Mouse (Mus musculus) inflammation-experienced regulatory T-cells, adult 6 months (primary cell): ENCODE measurements around the gene Hoxb6. TPM values are rescaled to one million over a fixed set of nuclear protein-coding genes. Genes with fewer than 3 reads are reported as not detected.

Experiments
- ATAC-seq: one replicate; pipeline ENCODE4 v1.8.0; 2017
- polyA plus RNA-seq, 3 experiments: library from polyadenylated mRNA; unstranded; fragments of 100-300 nt; shearing (Covaris generic); gene quantifications; one replicate each; pipeline ENCODE4 v1.2.1; 2017

Hoxb6 gene
- polyA plus RNA-seq, 3 experiments from 2014 or later: not detected

DNA sequence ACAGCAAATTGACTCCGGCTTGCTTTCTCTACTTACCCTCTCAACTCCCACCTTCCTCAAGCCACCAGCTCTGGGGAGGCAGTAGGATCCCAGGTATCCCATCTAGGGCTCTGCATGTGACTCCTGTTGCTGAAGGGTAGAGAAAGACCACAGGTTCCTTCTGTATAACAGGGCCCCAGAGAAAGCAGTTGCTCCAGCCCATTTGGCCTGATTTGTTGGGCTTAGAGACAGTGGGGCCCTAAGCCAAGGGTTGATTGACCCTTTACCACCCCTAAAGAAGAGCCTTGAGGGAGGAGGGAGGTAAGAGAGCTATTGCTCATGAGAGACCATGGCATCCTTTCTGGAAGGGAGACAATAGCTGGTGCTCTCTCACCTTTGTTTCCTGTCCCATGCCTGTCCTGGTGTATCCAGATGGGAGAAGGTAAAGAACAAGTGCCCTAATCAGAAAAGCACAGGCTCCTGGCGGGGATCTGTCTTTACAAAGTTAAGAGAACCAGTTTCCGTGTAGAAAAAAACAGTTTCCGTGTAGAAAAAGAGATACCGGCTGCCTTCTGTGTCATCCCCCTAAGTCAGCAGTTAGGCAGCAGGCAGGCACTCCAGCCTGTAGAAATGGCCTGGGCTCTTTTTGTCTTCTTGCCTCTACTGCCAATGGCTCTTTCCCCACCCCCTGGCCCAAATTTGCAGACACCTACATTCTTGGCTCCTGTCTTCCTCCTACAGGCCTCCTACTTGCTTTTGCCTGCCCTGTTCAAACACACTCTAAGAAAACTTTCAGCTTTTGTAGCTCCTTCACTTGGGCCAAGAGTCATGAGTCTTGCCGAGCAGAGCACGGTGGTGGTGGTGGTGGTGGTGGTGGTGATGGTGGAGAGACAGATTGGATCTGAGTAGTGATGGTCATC is 46.9 kb downstream of the Hoxb6 start:
- no peak for ATAC-seq

DNA sequence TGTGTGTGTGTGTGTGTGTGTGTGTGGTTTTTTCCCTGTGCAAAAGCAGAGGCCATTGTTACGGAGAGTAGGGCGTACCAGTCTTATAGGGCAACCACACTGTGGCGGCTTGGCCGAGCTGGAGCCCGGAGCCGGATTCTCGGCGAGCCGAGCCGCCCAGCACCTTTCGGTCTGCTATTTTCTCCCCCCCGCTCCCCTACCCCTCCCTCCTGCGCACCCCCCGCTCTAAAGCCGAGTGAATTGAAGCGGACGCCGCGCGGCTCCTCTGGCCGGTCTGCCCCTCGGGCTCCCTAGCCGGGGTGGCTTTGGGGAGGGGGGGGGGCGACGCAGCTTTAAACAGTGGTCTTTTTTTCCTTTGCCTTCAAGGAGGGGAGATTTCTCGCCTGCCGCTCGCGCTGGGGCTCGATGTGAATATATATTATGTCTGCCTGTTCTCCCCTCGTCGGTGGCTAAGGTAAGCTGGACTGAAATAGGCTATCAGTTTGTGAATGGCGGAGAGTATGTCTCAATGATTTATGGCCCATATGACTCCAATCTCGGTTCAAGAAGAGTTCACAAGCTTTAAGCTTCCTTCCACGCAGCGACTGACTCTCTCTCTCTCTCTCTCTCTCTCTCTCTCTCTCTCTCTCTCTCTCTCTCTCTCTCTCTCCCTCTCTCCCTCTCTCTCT is 48.6 kb downstream of the Hoxb6 start:
- no peak for ATAC-seq

DNA sequence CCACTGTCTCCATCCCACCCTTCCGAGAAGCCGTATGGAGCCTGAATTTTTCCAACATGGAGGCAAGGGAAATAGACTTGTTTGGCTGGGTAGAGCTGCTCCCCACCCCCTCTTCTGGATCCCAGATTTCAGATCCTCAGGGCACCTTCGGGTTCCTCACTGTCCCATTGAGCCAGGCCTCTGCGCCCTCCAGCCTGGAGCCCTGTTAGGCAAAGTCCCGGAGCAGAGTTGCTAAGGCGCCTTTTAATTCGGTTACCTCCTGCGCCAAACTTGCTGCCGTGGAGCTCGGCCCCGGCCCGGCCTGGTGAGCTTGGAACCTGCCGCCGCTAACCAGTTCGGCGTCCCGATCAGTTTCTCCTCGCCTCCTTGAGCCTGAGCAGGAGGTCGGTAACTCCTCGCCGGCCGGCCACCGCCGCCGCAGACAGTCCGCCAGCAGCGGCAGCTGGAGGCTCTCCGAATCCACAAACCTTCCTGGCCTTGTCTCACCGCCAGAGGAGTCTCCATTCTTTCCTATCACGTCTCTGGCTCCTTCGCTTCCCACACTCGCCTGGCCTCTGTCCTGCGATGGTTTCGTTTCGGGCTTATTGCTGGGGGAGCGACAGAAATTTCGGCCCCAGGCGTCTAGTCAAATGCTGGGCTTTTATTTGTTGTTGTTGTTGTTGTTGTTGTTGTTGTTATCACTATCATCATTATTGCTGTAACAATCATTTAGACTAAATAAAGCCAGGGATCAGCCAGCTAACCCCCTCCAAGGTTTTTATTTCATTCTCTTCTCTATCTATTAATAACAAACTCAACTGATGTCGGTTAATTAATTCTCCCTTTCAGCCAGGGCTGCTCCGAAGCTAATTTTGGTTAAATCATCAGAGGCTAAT is 49.7 kb downstream of the Hoxb6 start:
- no peak for ATAC-seq

DNA sequence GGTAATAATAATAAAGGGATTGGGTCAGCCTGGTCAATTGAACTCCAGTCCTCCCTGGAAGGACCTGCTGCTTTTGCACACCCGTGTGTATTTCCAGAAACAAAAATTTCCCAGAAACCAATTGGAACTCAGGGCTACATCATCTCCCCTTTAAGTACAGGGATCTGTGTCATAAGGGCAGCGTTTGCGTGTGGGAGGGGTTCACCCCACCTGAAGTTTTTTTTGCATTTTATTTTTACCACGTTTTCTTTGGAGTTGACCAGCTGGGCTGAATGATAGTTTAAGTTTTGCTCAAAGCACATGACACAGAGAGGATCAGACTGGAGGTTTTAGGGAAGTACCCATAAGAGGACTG is 50.3 kb downstream of the Hoxb6 start:
- no peak for ATAC-seq

DNA sequence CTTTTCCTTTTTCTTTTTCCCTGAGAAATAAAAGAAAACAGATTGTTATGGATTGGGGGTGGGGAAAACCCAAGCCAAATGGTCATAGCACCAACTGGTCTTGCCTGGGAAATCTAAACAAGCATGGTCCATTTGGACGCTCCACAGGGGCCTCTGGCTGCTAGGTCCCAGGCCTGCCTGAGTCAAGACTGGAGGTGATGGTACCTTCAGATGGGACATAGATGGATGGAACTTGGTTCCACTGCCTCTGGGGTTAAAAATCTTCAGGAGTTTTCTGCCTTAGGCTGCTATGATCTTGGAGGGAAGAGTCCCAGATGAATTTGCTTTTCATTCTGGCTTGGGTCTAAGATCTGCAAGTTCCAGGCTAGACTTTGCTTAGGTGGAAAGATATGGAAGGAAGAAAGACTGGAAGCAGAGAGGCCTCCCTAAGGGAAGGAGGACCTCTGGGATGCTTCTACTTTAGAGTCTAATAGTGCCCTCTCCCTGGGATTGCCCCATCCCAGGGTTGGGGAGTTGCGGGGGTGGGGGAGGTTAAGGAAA is 51.0 kb downstream of the Hoxb6 start:
- no peak for ATAC-seq

DNA sequence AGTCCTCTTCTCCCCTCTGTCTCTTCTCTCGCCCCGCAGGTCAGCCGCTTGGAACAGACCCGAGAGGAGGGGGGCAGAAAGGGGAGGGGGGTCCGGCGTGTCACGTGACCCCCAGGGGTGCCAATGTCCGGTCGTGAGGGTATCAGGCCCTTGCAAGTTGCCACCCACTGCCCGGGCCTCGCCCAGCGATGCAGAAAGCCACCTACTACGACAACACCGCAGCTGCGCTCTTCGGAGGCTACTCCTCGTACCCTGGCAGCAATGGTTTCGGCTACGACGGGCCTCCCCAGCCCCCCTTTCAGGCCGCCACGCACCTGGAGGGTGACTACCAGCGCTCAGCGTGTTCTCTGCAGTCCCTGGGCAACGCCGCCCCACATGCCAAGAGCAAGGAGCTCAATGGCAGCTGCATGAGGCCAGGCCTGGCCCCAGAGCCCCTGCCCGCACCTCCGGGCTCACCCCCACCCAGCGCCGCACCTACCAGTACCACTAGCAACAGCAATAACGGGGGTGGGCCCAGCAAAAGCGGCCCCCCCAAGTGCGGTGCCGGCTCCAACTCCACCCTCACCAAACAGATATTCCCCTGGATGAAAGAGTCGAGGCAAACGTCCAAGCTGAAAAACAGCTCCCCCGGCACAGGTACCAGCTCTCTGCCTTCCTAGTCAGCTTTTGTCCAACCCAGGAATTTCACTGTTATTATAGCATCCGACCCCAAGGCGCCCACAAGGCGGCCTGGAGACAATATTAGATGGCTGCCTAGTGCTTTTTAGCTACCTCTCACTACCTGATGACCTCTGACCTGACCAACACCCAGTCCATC is 52.0 kb downstream of the Hoxb6 start:
- ATAC-seq: no peak

DNA sequence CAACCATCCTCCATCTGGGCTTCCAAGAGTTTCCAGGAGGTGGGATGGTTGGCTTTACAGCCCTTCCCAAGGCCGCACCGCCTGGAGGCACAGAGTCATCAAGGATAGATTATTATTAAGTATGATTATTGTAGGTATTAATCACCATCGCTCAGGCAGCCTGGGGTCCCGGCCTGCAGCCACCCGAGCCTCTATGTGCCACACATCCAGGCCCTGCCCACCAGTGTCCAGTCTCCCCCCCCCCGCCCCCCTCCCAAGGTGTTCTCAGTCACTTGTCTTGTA is 52.5 kb downstream of the Hoxb6 start:
- no peak for ATAC-seq

DNA sequence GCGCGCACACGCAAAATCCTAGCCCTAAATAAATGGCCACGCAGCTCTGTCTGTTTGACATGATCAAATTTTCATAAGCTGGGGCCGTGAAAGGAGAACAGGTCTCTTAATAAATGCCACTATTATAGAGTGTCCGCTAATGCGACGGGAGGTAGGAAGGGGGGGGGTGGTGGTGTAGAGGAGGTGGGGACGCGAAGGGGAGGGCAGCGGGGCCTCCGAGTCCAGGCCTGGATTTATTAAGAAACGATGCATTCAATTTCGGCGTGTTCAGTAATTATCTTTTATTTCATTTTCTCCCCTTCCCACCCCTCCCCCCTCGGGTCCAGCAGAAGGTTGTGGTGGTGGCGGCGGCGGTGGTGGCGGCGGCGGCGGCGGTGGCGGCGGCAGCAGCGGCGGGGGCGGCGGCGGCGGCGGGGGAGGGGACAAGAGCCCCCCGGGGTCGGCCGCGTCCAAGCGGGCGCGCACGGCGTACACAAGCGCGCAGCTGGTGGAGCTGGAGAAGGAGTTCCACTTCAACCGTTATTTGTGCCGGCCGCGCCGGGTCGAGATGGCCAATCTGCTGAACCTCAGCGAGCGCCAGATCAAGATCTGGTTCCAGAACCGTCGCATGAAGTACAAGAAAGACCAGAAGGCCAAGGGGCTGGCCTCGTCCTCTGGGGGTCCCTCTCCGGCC is 53.1 kb downstream of the Hoxb6 start:
- no peak for ATAC-seq

DNA sequence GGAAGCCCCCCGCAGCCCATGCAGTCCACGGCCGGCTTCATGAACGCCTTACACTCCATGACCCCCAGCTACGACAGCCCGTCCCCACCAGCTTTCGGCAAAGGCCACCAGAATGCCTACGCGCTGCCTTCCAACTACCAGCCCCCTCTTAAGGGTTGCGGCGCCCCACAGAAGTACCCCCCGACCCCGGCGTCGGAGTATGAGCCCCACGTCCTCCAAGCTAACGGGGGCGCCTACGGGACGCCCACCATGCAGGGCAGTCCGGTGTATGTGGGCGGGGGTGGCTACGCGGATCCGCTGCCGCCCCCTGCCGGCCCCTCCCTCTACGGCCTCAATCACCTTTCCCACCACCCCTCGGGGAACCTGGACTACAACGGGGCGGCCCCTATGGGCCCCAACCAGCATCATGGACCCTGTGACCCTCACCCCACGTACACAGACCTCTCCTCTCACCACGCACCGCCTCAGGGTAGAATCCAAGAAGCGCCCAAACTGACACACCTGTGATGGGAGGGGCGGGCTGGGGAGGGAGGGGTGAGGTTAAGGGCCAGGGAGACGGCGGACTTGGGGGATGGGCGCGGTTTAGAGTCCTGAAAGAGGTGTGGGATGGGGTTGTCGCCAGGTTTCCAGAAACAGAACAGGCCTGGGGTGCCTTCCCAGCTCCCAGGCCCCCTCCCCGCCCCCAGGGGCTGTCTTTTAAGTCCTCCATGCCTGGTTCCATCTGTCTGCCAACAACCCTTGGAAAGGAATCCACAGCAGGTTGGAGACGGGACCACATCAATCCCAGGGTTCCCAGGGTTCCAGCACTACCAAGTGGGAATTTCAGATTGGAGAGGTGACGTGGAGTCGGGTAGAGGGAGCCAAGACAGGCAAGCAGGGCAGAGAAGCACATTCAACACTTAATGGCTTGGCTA is 53.9 kb downstream of the Hoxb6 start:
- ATAC-seq: no peak

DNA sequence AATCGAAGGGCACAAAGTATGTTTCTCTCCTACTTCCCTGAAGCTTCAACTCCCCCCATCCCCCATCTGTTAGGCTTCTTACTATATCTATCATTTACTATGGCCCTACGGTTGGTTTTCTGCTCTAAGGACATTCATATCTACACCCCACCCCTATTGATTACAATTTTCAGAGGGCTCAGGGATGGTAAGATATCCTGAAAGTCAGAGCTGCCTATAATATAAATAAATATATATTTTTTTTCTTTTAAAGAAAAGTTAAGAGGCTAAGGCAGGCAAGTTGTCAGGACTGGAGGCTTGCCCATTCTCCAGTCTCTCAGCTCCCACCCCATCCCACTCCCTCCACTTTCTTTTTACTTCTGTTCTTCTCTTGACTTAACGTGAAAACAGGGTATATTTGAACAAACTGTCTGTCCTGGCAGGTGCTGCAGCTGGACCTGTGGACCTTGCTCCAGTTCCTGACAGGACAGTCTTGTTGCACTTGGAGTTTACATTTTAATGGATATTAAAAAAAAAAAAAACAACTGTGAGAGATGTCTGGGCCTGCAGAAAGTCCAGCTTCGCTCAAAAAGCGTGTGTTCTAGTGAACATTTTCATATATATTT is 54.7 kb downstream of the Hoxb6 start:
- no peak for ATAC-seq

DNA sequence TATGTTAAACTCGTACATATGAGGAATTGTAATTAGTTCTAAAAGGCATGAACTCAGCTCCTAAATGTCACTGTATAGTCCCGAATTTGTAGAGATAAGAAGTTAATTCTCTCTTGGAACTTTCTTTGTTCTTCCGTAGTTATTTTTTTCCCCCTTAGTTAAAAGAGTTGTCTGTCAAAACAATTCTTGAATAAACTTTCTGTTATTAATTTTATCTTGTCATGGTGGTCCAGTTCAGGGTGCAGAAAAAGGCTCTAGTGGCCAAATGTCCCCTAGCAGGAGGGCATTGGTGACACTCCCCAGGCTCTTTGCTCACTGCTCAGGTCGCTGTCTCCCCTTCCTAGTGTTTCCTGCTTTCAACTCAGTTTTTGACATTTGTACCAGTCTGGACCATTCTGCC is 55.4 kb downstream of the Hoxb6 start:
- ATAC-seq: no peak

DNA sequence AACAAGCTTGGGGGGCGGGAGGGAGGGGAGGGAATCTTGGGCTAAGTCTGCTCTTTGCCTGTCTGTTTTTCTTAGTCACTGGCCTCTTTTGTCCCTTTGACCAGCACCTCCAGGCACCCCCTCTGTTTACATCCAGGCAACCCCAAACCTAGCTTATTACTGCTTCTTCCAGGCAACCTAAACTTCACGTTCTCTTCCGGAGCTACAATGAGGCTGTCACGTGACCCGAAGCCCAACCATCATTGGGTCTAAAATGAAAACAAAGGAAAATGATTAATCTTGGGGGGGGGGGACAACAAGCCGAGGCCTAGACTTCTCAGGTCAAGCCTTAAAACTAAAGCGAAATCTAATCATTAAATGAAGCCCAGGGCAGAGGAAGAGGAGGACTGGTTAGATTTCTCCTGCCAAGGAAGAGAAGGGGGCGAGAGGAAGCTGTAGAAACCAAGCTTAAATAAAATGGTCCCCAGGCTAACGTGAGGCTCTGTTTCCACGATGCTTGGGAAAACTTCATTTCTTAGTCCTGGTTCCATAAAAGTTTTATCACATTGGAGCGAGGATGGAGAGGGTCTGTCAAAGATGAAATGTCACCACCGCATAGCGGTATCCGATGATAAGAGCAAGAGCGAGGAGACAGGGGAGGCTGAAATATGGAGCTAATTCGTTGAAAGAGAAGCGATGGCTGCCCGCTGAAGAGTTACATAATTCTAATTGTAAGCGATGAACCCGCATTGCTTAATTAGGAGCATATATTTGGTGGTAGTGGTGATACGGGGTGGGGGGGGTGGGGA is 56.1 kb downstream of the Hoxb6 start:
- no peak for ATAC-seq

DNA sequence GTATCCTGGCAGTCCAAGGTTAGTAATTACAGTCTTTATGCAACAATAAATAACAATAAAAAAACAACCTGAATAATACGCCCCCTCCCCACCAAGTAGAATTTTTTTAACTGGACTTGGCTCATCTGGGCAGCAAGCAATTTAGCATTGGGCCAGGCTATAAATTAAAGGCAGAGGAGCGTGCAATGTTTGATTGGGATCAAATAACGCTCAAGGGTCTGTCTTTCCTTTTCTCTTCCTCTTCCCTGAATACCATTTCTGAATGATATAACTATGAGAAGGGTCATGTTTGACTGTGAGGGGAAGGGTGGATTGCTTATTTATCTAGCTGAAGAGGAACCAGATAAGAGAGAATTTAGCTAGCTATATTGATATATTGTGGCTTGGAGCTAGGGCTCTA is 56.7 kb downstream of the Hoxb6 start:
- ATAC-seq: no peak

DNA sequence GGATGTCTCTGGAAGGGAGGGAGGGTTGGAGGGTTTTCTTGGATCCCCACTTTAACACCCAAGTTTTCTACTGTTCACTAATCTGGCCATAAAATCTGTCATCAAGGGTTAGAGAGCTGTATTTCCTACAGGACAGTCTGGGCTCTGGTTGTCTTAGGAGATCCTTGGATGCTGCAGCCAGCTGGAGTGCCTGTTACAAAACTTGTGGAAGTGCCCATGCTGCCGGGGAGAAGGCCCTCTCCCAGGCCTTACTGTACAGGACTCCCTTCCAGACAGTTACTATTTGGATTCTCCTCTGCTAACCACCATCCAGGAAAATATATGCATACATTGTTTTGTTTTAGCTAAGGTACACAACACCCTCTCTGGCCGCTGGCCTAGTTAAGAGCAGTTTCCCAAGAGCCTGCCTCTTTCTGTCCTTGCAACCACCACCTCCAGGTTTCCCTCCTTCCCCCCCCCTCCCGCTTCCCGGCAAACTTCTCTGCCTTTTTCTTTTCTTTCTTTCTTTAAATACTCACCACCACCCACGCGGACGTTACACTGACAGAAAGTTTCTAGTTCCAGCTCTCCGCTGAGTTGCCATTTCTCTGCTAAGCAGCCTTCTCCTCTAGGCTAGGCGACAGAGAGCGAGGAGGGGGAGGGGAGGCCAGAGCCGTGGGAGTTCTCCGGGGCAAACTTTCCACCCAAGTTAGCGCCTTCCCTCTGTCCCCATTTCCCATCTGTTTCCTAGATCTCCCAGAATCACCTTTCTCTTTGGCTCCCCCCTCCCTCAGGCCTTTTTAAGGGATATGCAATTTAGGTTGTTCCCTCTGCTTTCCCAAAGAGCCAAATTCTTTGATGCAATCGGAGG is 57.4 kb downstream of the Hoxb6 start:
- ATAC-seq: no peak

DNA sequence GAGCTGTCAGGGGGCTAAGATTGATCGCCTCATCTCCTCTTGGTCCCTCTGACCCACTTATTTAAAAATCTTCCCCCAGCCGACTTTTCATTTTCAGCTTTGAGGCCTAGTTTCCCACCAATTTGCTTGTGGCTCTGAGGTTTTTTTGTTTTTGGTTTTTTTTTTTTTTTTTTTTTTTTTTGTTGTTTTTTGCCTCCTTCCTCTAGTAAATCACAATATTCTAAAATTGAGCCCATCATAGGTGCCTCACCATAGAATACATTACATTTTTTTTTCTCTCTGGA is 58.0 kb downstream of the Hoxb6 start, which contains the start of gene Hoxb2:
Gene Hoxb2, plus strand, starts transcription at position 185 of the 284 bp plus-strand sequence.
- no peak for ATAC-seq

DNA sequence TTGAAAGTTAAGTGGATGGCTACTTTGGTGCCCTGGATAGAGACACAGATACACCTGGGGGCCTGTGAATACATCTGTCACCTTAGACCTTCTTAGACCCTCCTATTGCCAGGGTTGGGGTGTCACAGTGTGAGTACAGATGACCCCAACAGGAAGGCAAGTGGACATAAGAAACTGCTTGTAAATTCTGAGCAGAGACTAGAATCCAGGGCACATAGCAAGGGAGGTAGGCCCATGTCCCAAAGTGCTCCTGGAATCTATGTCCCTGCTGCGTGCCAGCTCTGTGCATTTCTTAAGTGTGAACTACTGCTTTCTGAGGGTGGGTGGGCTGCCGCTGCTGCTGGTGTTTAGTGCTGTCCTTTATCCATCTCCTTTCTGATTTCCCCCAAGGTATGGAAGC is 58.5 kb downstream of the Hoxb6 start:
- no peak for ATAC-seq
